Mouse (Mus musculus): ENCODE measurements around the gene Qsox1. TPM values are rescaled to one million over a fixed set of nuclear protein-coding genes. Genes with fewer than 3 reads are reported as not detected.

Qsox1 gene
- polyA plus RNA-seq, 1 experiment from 2014 or later, result 15.8 TPM

- ATAC-seq (replicated peaks; ENCODE audit: low FRiP score, low TSS enrichment, low read depth), result no peak
Measured at GRCm38 (mm10) chr1:155830861-155831260, 18.2 kb upstream of the Qsox1 start.

DNA sequence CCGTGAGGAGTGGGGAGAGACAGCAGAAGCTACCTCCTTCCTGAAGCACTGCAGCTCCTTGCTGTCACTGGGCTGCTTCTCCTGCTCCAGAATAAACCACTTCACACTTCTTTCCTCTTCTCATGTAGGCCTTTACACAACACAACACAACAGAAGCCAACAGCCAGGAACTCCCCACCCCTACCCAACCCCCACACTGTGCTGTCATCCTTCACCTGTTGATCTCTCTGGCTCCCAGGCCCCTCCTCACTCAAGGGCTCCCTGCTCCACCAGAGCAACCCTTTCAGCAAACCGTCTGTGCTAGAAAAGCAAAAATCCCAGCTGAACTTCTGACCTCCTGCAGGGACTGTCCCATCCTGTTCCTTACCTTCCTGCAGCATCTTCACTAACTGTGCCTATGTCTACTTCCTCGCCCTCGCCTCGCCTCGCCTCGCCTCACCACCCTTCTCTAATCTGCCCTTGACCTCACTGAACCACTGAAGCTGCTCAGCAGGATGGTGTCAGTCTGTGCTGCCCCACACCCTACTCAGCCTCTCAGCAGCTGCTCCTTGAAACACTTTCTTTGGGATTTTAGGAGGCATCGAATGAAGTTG, 15.1 kb upstream of the Qsox1 start:
- no peak for DNase-seq (ENCODE audit: low spot score)
- no peak for ATAC-seq (replicated peaks; ENCODE audit: low FRiP score, low TSS enrichment, low read depth)
- WGBS, result 51% methylated on average over 8 of the region's 8 CpGs
- H3K4me3 ChIP-seq (ENCODE audit: low read depth, low read length), result no peak overlapping the region
- H3K9me3 ChIP-seq (ENCODE audit: control insufficient read depth, low read length), result no peaks in the 10 kb centered on the region
- no peaks in the 10 kb centered on the region for H3K4me1 ChIP-seq (replicated peaks; ENCODE audit: control insufficient read depth, insufficient read depth, low read length)
- no peak overlapping the region for H3K4me2 ChIP-seq (ENCODE audit: low read length)
- H3K27ac ChIP-seq (ENCODE audit: low read depth), result no peak overlapping the region
- no peak overlapping the region for H3K9ac ChIP-seq (ENCODE audit: low read length)
- no peaks in the 10 kb centered on the region for H3K36me3 ChIP-seq (ENCODE audit: control insufficient read depth, insufficient read depth, low read length)
- H3K27me3 ChIP-seq (replicated peaks; ENCODE audit: control insufficient read depth, insufficient read depth, low read length), result no peaks in the 10 kb centered on the region

More at GRCm38 (mm10) chr1:155830861-155831260, 18.2 kb upstream of the Qsox1 start:
- Histone ChIP-seq H3K9ac (ENCODE audit: low read length) (no peak overlapping the region), H3K36me3 (ENCODE audit: control insufficient read depth, insufficient read depth, low read length) (no peaks in the 10 kb centered on the region), H3K4me2 (ENCODE audit: low read length) (no peak overlapping the region), H3K27me3 (replicated peaks; ENCODE audit: control insufficient read depth, insufficient read depth, low read length) (no peaks in the 10 kb centered on the region), H3K27ac (ENCODE audit: low read depth) (no peak overlapping the region), H3K9me3 (ENCODE audit: control insufficient read depth, low read length) (no peaks in the 10 kb centered on the region), H3K4me3 (ENCODE audit: low read depth, low read length) (no peak overlapping the region), H3K4me1 (replicated peaks; ENCODE audit: control insufficient read depth, insufficient read depth, low read length) (no peaks in the 10 kb centered on the region)
- 75% methylated on average over 6 of the region's 6 CpGs for WGBS
- DNase-seq (ENCODE audit: low spot score), result no peak

DNA sequence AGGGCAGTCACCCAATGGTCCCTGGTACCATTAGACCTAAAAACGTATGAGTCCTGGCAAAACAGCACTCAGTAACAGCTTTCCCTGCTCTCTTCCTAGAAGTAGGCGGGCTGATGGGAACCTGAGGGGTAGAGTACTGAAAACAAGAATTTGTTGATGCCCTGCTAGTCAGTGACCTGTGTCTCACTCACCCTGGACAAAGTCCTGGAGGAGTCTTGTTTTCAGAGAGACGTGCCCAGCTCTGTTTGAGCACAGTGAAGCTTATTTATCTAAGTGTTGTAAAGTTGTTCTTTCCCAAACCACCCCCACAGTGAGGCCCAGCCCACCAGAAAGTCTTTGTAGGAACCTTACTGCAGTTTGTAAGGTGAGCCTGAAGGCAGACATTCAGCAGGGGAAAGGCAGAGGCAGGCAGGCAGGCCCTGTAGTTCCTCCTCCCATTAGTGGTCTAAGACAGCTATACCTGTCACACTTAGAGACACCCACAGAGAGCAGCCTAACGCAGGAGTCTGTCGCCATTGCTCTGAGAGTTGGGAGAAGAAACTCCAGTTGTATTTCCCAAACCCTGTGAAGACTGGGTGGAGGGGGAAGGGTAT, 14.2 kb upstream of the Qsox1 start:
- H3K27ac ChIP-seq (ENCODE audit: low read depth), result no peak overlapping the region

DNA sequence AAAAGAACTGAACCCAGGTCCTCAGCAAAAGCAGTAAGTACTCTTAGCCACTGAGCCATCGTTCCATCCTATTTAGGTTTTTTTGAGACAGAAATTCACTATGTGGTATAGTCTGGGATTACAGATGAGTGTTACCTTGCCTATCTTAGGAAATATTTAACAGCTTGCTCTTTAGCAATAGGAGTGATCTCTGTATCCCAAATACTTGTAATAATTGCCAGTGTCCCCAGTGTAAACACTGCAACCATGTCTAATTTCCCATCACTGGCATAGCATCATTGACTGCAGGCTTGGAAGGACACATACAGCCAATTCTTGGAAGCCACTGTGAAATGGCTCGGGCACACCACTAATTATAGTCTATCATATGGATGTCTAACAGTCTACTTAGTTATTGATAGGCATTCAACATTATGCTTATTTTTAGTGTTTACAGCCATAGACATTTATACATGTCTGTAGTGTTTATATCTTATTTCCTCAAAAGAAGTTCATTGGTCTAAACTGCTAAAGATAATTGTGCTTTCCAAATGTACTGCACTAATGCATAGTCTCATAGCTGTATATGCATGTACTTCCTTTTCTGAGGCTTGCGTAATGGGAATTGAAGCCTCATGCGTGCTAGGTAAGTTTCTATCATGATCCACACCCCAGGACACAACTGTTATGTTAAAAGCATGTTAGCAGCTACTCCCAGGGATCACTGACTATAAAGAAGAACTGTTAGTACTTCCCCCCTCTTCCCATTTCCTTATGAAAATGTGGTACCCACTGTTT, 13.4 kb upstream of the Qsox1 start:
- no peaks in the 10 kb centered on the region for H3K27me3 ChIP-seq (replicated peaks; ENCODE audit: control insufficient read depth, insufficient read depth, low read length)
- 86% methylated on average over 4 of the region's 4 CpGs for WGBS
- no peak overlapping the region for H3K9ac ChIP-seq (ENCODE audit: low read length)
- H3K4me2 ChIP-seq (ENCODE audit: low read length), result no peak overlapping the region
- DNase-seq (ENCODE audit: low spot score) (no peak), ATAC-seq (replicated peaks; ENCODE audit: low FRiP score, low TSS enrichment, low read depth) (no peak)
- no peaks in the 10 kb centered on the region for H3K36me3 ChIP-seq (ENCODE audit: control insufficient read depth, insufficient read depth, low read length)
- no peaks in the 10 kb centered on the region for H3K4me1 ChIP-seq (replicated peaks; ENCODE audit: control insufficient read depth, insufficient read depth, low read length)
- H3K27ac ChIP-seq (ENCODE audit: low read depth), result no peak overlapping the region
- H3K4me3 ChIP-seq (ENCODE audit: low read depth, low read length), result no peak overlapping the region
- 0 out of 2 replicates have a peak, but pooled peaks cover 2% of the 10 kb centered on the region for H3K9me3 ChIP-seq (ENCODE audit: control insufficient read depth, low read length)

More for the DNA sequence above, 14.2 kb upstream of the Qsox1 start:
- Histone ChIP-seq H3K4me1 (replicated peaks; ENCODE audit: control insufficient read depth, insufficient read depth, low read length) (no peaks in the 10 kb centered on the region), H3K9ac (ENCODE audit: low read length) (no peak overlapping the region), H3K4me3 (ENCODE audit: low read depth, low read length) (no peak overlapping the region), H3K4me2 (ENCODE audit: low read length) (no peak overlapping the region), H3K27me3 (replicated peaks; ENCODE audit: control insufficient read depth, insufficient read depth, low read length) (no peaks in the 10 kb centered on the region), H3K9me3 (ENCODE audit: control insufficient read depth, low read length) (0 out of 2 replicates have a peak, but pooled peaks cover 2% of the 10 kb centered on the region), H3K36me3 (ENCODE audit: control insufficient read depth, insufficient read depth, low read length) (no peaks in the 10 kb centered on the region)
- ATAC-seq (replicated peaks; ENCODE audit: low FRiP score, low TSS enrichment, low read depth), result no peak
- 36% methylated on average over 5 of the region's 5 CpGs for WGBS
- no peak for DNase-seq (ENCODE audit: low spot score)

DNA sequence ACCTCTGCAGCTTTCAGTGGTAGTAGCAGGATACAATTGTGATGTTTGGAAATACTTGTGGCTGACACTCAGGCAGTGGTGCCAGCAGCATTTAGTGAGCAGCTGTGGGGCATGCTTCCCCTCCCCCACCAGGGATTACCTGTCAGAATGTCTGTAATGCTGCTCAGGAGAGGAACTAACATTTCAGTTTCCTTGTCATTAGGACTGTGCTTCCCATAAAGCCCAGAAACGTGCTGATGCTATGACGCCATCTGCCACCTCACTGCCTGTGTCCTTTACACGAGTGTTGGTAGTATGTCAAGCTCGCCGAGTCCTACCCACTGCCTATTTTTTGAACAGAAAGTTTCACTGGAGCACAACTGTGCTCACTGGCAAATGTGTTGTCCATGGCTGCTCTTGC, 8.0 kb upstream of the Qsox1 start:
- no peak for ATAC-seq (replicated peaks; ENCODE audit: low FRiP score, low TSS enrichment, low read depth)
- 86% methylated on average over 5 of the region's 5 CpGs for WGBS

DNA sequence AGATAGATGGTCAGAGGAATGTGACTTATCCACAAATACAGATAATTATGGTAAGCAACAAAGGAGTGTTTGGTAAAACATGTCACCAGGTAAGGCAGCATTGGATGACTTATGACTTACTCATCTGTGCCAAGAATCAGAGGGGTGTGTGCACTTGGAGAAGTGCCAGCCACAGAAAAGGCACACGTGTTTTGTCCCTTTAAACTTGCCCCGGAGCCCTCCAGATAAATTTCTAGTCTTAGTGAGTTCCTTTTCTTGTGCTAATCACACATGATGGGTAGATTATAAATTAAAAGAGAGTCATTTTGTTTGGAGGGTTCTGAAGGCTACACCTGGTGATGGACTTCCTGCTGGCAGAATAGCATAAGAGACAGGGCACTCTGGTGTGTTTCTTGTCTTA, 3.5 kb upstream of the Qsox1 start:
- Histone ChIP-seq H3K9ac (ENCODE audit: low read length) (no peak overlapping the region), H3K4me2 (ENCODE audit: low read length) (no peak overlapping the region), H3K9me3 (ENCODE audit: control insufficient read depth, low read length) (no peaks in the 10 kb centered on the region), H3K4me1 (replicated peaks; ENCODE audit: control insufficient read depth, insufficient read depth, low read length) (peaks cover 8% of the 10 kb centered on the region), H3K27ac (ENCODE audit: low read depth) (no peak overlapping the region), H3K36me3 (ENCODE audit: control insufficient read depth, insufficient read depth, low read length) (no peaks in the 10 kb centered on the region), H3K4me3 (ENCODE audit: low read depth, low read length) (no peak overlapping the region), H3K27me3 (replicated peaks; ENCODE audit: control insufficient read depth, insufficient read depth, low read length) (no peaks in the 10 kb centered on the region)
- ATAC-seq (replicated peaks; ENCODE audit: low FRiP score, low TSS enrichment, low read depth) (no peak), DNase-seq (ENCODE audit: low spot score) (no peak)
- WGBS, result 53% methylated on average over 2 of the region's 2 CpGs

More for the DNA sequence above, 8.0 kb upstream of the Qsox1 start:
- Histone ChIP-seq H3K27me3 (replicated peaks; ENCODE audit: control insufficient read depth, insufficient read depth, low read length) (no peaks in the 10 kb centered on the region), H3K36me3 (ENCODE audit: control insufficient read depth, insufficient read depth, low read length) (no peaks in the 10 kb centered on the region), H3K9ac (ENCODE audit: low read length) (no peak overlapping the region), H3K4me2 (ENCODE audit: low read length) (no peak overlapping the region), H3K27ac (ENCODE audit: low read depth) (no peak overlapping the region), H3K4me3 (ENCODE audit: low read depth, low read length) (no peak overlapping the region), H3K9me3 (ENCODE audit: control insufficient read depth, low read length) (0 out of 2 replicates have a peak, but pooled peaks cover 2% of the 10 kb centered on the region), H3K4me1 (replicated peaks; ENCODE audit: control insufficient read depth, insufficient read depth, low read length) (no peaks in the 10 kb centered on the region)
- no peak for DNase-seq (ENCODE audit: low spot score)

GRCm38 (mm10) chr1:155811995-155812580, 601 bp downstream of the Qsox1 start:
- peaks cover 26% of the 10 kb centered on the region for H3K4me1 ChIP-seq (replicated peaks; ENCODE audit: control insufficient read depth, insufficient read depth, low read length)
- ATAC-seq (replicated peaks; ENCODE audit: low FRiP score, low TSS enrichment, low read depth), result peak; percentile 28; the same call in 1 of the 2 replicates
- H3K27me3 ChIP-seq (replicated peaks; ENCODE audit: control insufficient read depth, insufficient read depth, low read length), result no peaks in the 10 kb centered on the region
- peak overlapping the region; percentile 95 for H3K4me3 ChIP-seq (ENCODE audit: low read depth, low read length)
- WGBS, result 4% methylated on average over 22 of the region's 22 CpGs
- no peak for DNase-seq (ENCODE audit: low spot score)
- H3K27ac ChIP-seq (ENCODE audit: low read depth), result peak overlapping the region; percentile 52; the same call in 1 of the 2 replicates
- H3K9me3 ChIP-seq (ENCODE audit: control insufficient read depth, low read length), result no peaks in the 10 kb centered on the region
- H3K4me2 ChIP-seq (ENCODE audit: low read length), result peak overlapping the region; percentile 83
- no peaks in the 10 kb centered on the region for H3K36me3 ChIP-seq (ENCODE audit: control insufficient read depth, insufficient read depth, low read length)
- H3K9ac ChIP-seq (ENCODE audit: low read length), result peak overlapping the region; percentile 67

DNA sequence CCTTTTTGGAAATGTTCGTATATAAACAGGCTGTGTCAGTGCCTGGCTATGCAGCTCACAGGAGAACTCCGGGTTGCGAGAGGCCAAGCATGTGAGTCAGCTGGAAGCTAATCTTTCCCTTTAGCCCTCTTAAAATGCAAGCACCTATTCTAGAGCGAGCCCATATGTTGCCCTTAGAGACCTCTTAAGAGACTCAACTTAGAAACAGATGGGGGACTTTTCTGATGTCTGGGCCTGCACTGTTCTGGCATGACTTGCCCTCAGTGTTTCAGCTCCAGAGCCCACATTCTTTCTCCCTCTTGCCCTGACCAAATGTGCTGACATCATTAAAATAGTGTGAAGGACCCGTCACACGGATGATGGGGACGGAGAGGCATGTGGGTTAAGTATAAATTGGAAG, 2.1 kb downstream of the Qsox1 start:
- H3K27me3 ChIP-seq (replicated peaks; ENCODE audit: control insufficient read depth, insufficient read depth, low read length), result no peaks in the 10 kb centered on the region
- peak overlapping the region; percentile 83 for H3K4me2 ChIP-seq (ENCODE audit: low read length)
- no peaks in the 10 kb centered on the region for H3K9me3 ChIP-seq (ENCODE audit: control insufficient read depth, low read length)
- no peaks in the 10 kb centered on the region for H3K36me3 ChIP-seq (ENCODE audit: control insufficient read depth, insufficient read depth, low read length)
- H3K9ac ChIP-seq (ENCODE audit: low read length), result no peak overlapping the region
- H3K4me3 ChIP-seq (ENCODE audit: low read depth, low read length), result no peak overlapping the region; the same call in 1 of the 2 replicates
- peak overlapping the region; percentile 59 for H3K27ac ChIP-seq (ENCODE audit: low read depth)
- no peak for ATAC-seq (replicated peaks; ENCODE audit: low FRiP score, low TSS enrichment, low read depth)
- peaks cover 26% of the 10 kb centered on the region for H3K4me1 ChIP-seq (replicated peaks; ENCODE audit: control insufficient read depth, insufficient read depth, low read length)
- 49% methylated on average over 7 of the region's 7 CpGs for WGBS
- no peak for DNase-seq (ENCODE audit: low spot score)
